Mouse (Mus musculus): ENCODE results near the gene Grb10.

GRCm38 (mm10) chr11:11892993-11893602 lies 145.4 kb downstream of the Grb10 start:
- TF ChIP-seq GATA1 (IDR thresholded peaks at IDR 0.05; ENCODE audit: borderline replicate concordance, low read length) (no peak), CTCF (IDR thresholded peaks at IDR 0.05; ENCODE audit: low read depth, low read length) (no peak), POLR2AphosphoS5 (IDR thresholded peaks at IDR 0.05; ENCODE audit: insufficient replicate concordance, low read depth, low read length) (no peak), TAL1 (conservative IDR thresholded peaks at IDR 0.05; ENCODE audit: low read depth, low read length) (no peak), GATA2 (IDR thresholded peaks at IDR 0.05; ENCODE audit: borderline replicate concordance, low read depth, low read length) (no peak)
